Mouse (Mus musculus) hindlimb bud, embryonic 11.5 days (tissue): ENCODE results near the gene Anxa4.

Experiments used
- DNase-seq: peaks from one replicate; pipeline ENCODE4 v3.0.0-alpha.2; 2012; ENCODE audit warnings: low read depth, low spot score; ENCODE audit errors: extremely low spot score

Gene Anxa4

GRCm38 (mm10) chr6:86793021-86793815, at the start of gene Anxa4:
Gene Anxa4 (minus strand): TSS chr6:86793584.
- no peak for DNase-seq

- no peak for DNase-seq
Observed at GRCm38 (mm10) chr6:86841949-86842348, 48.6 kb upstream of the Anxa4 start.

- DNase-seq = no peak
Observed at GRCm38 (mm10) chr6:86839089-86839488, 45.7 kb upstream of the Anxa4 start.

- DNase-seq = no peak
Observed at GRCm38 (mm10) chr6:86832802-86833502, 39.6 kb upstream of the Anxa4 start.

GRCm38 (mm10) chr6:86830738-86831500, 37.5 kb upstream of the Anxa4 start:
- no peak for DNase-seq

- DNase-seq = no peak
Observed at GRCm38 (mm10) chr6:86829768-86830167, 36.4 kb upstream of the Anxa4 start.

- no peak for DNase-seq
Observed at GRCm38 (mm10) chr6:86827432-86827831, 34.0 kb upstream of the Anxa4 start.

- DNase-seq = no peak
Observed at GRCm38 (mm10) chr6:86824401-86824800, 31.0 kb upstream of the Anxa4 start.

- no peak for DNase-seq
Observed at GRCm38 (mm10) chr6:86823824-86824223, 30.4 kb upstream of the Anxa4 start.

- no peak for DNase-seq
Observed at GRCm38 (mm10) chr6:86823051-86823431, 29.7 kb upstream of the Anxa4 start.

- no peak for DNase-seq
Observed at GRCm38 (mm10) chr6:86822285-86823050, 29.1 kb upstream of the Anxa4 start.

GRCm38 (mm10) chr6:86820690-86821089, 27.3 kb upstream of the Anxa4 start:
- DNase-seq = no peak

GRCm38 (mm10) chr6:86819926-86820325, 26.5 kb upstream of the Anxa4 start:
- DNase-seq = no peak

- DNase-seq = no peak
Observed at GRCm38 (mm10) chr6:86818914-86819313, 25.5 kb upstream of the Anxa4 start.

- peak; percentile 44 for DNase-seq
Observed at GRCm38 (mm10) chr6:86816586-86816985, 23.2 kb upstream of the Anxa4 start.

- no peak for DNase-seq
Observed at GRCm38 (mm10) chr6:86815436-86815835, 22.1 kb upstream of the Anxa4 start.

- no peak for DNase-seq
Observed at GRCm38 (mm10) chr6:86814926-86815325, 21.5 kb upstream of the Anxa4 start.

- DNase-seq = no peak
Observed at GRCm38 (mm10) chr6:86813341-86813740, 20.0 kb upstream of the Anxa4 start.

GRCm38 (mm10) chr6:86812919-86813318, 19.5 kb upstream of the Anxa4 start:
- DNase-seq = no peak

- DNase-seq = no peak
Observed at GRCm38 (mm10) chr6:86806455-86807086, 13.2 kb upstream of the Anxa4 start.
